Mouse (Mus musculus): ENCODE data around the gene Dhx37.

- TF ChIP-seq CTCF (IDR thresholded peaks at IDR 0.05; ENCODE audit: control insufficient read depth, insufficient read depth, insufficient replicate concordance, low read depth, low read length) (no peak), POLR2A (IDR thresholded peaks at IDR 0.05; ENCODE audit: control insufficient read depth, low read depth, low read length) (no peak)
Measured at GRCm38 (mm10) chr5:125413763-125414162, 20.2 kb downstream of the Dhx37 start.

Measured in testis, adult 2 months (tissue).